Mouse (Mus musculus) embryonic facial prominence, embryonic 12.5 days (tissue): ENCODE measurements around the gene Srsf4. TPM values are rescaled to one million over a fixed set of nuclear protein-coding genes. Genes with fewer than 3 reads are reported as not detected.

ENCODE experiments used
- ATAC-seq: fragments of 200-750 bp; cut with Nextera tagmentation; 2 replicates; pipeline ENCODE4 v1.8.0; 2017; ENCODE audit not compliant: insufficient number of reproducible peaks, insufficient read depth, low FRiP score, low TSS enrichment
- H3K27ac ChIP-seq: fragments of 300-500 bp; sonication (generic); 2 replicates; pipeline ENCODE4 v1.5.1; 2016; ENCODE audit warnings: mild to moderate bottlenecking
- H3K27me3 ChIP-seq: fragments of 300-500 bp; sonication (generic); 2 replicates; pipeline ENCODE4 v1.6.1; 2016; ENCODE audit warnings: mild to moderate bottlenecking, moderate library complexity
- H3K36me3 ChIP-seq: fragments of 300-500 bp; sonication (generic); 2 replicates; pipeline ENCODE4 v1.6.1; 2016; ENCODE audit warnings: mild to moderate bottlenecking
- H3K4me1 ChIP-seq: fragments of 300-500 bp; sonication (generic); 2 replicates; pipeline ENCODE4 v1.6.1; 2016
- H3K4me2 ChIP-seq: fragments of 300-500 bp; sonication (generic); replicated peaks from 2 replicates; pipeline ENCODE4 v1.6.1; 2016; ENCODE audit warnings: mild to moderate bottlenecking, moderate library complexity
- H3K4me3 ChIP-seq: fragments of 300-500 bp; sonication (generic); 2 replicates; pipeline ENCODE4 v1.5.1; 2016; ENCODE audit warnings: mild to moderate bottlenecking
- H3K9ac ChIP-seq: fragments of 300-500 bp; sonication (generic); 2 replicates; pipeline ENCODE4 v1.6.1; 2016; ENCODE audit warnings: mild to moderate bottlenecking, moderate library complexity
- H3K9me3 ChIP-seq: fragments of 300-500 bp; sonication (generic); 2 replicates; pipeline ENCODE4 v1.6.1; 2016; ENCODE audit warnings: mild to moderate bottlenecking, moderate library complexity
- WGBS: fragments of 180-500 bp; shearing (Covaris S2); methylation state at CpG from one replicate; pipeline ENCODE4 v1.1.7; 2016; 5-methylcytosine and 5-hydroxymethylcytosine counted together
- polyA plus RNA-seq: library from polyadenylated mRNA; unstranded; fragments of >200 nt; fragmentation: Nextera tagmentation; extraction: Ambion mirVana; gene quantifications from 2 replicates; pipeline ENCODE4 v1.2.1, GENCODE M21; 2016

Gene Srsf4
- polyA plus RNA-seq: 141 and 143 TPM in 2 replicates

DNA sequence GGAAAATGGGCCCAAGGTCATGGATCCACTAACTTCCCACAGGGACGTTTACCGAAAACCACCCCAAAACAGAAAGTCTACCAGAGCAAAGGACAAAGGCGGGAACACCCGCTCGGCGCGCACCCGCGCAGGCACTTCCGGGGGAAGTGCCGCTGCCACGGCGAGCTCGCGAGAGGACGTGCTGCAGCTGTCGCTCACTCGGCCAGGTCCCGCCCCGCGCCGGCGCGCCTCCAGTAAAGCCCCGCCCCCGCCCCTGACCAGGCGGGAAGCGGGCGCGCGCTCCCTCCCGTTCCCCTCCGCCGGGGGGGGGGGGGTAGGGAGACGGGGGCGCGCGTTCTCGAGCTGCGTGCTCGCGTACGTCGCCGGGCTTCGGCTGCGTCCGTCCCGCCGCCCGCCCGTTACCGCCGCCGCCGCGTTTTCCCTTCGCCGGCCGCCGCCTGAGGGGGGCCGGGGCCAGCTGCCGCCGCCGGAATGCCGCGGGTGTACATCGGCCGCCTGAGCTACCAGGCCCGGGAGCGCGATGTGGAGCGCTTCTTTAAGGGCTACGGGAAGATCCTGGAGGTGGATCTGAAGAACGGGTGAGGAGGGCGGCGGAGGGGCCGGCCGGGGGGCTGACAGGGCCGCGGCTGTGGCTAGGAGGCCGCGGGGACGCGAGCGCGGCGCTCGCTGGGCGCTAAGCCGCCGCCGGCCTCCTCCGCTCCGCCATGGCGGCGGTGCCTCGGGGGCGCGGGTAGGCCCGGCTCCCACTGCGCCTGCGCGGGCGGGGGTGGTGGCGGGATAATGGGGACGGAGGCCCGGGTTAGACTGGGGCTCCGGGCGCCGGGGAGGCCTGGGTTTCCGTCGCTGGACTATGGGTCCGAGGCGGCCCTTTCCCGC lies at the start of gene Srsf4:
Gene Srsf4 (plus strand): TSS at position 325 of the 876 bp plus-strand sequence.
- peaks cover 33% of the 10 kb centered on the region for H3K4me1 ChIP-seq
- peak; percentile 87 for ATAC-seq
- peaks cover 3% of the 10 kb centered on the region; the same call in 1 of the 2 replicates for H3K36me3 ChIP-seq
- H3K27me3 ChIP-seq: no peaks in the 10 kb centered on the region
- WGBS: 1% methylated on average over 90 of the region's 116 CpGs
- H3K27ac ChIP-seq: peak within 1 kb of the TSS; percentile 100
- H3K9me3 ChIP-seq: no peaks in the 10 kb centered on the region
- peak within 1 kb of the TSS; percentile 100 for H3K9ac ChIP-seq
- peak within 1 kb of the TSS; percentile 76 for H3K4me2 ChIP-seq
- peak within 1 kb of the TSS; percentile 91 for H3K4me3 ChIP-seq

DNA sequence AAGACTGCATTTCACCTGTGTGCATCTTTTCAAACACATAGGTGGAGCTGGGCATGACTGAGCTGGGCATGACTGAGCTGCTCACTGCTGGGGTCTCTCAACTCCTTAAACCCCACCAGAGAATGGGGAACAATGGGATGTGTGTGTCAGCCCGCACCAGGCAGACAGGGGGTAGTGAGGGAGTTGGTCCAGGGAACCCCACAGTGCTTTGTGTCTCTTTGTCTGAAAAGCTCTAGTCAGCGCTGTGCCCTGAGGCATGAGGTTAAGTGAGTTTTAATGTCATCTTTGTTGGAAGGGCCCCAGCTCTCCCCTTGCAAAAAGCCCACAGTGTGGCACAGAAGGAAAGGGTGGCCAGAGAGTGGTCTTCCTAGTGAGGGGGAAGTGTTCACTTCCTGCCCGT lies 48.5 kb upstream of the Srsf4 start:
- peaks cover 54% of the 10 kb centered on the region for H3K4me1 ChIP-seq
- H3K9ac ChIP-seq: no peak overlapping the region
- H3K27me3 ChIP-seq: no peaks in the 10 kb centered on the region
- no peak for ATAC-seq
- H3K27ac ChIP-seq: peak overlapping the region; percentile 80
- no peak overlapping the region for H3K4me2 ChIP-seq
- H3K36me3 ChIP-seq: peaks cover 7% of the 10 kb centered on the region; the same call in 1 of the 2 replicates
- 16% methylated on average over 3 of the region's 3 CpGs for WGBS
- no peaks in the 10 kb centered on the region for H3K9me3 ChIP-seq
- no peak overlapping the region for H3K4me3 ChIP-seq

DNA sequence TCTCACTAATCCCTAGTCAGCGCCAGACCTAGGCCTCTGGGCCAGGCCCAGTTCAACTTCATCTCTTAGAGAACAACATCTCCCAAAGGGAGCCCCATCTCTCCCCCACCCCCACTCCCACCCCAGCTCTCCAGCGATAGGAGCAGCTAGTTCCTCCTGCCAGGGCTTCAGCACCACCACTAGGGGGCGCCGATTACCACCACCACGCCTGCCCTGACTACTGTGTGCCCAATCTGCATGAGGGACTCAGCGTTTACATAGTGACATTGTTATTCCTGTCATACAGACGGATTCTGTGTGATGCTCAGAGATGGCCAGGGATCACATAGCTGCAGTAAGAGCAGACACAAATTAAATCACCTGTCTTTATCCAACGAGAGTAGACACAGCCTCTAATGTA lies 47.6 kb upstream of the Srsf4 start:
- H3K27me3 ChIP-seq: no peaks in the 10 kb centered on the region
- no peaks in the 10 kb centered on the region for H3K9me3 ChIP-seq
- WGBS: 35% methylated on average over 8 of the region's 8 CpGs
- ATAC-seq: no peak
- H3K4me2 ChIP-seq: no peak overlapping the region
- peak overlapping the region; percentile 80 for H3K27ac ChIP-seq
- no peak overlapping the region for H3K4me3 ChIP-seq
- H3K36me3 ChIP-seq: no peaks in the 10 kb centered on the region; the same call in 1 of the 2 replicates
- H3K9ac ChIP-seq: no peak overlapping the region; the same call in 1 of the 2 replicates
- H3K4me1 ChIP-seq: peaks cover 58% of the 10 kb centered on the region

DNA sequence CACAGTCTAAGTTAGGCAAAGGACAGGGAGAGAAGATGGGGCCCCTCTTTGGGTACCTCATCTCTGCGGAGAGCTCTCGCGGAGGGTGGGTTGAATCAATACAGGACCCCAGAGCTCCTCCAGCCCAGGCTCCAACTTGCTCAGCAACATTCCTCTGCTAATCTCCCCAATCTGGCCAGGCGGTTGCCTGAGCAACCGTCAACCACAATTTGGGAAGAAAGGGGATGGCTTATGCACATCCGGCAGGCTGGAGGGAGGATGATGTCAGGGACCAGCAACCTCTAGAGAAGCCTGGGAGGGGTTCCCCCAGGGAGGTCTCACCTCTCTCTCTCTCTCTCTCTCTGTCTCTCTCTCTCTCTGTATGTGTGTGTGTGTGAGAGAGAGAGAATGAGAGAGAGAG lies 46.5 kb upstream of the Srsf4 start:
- ATAC-seq: peak; percentile 77
- no peak overlapping the region for H3K4me3 ChIP-seq

DNA sequence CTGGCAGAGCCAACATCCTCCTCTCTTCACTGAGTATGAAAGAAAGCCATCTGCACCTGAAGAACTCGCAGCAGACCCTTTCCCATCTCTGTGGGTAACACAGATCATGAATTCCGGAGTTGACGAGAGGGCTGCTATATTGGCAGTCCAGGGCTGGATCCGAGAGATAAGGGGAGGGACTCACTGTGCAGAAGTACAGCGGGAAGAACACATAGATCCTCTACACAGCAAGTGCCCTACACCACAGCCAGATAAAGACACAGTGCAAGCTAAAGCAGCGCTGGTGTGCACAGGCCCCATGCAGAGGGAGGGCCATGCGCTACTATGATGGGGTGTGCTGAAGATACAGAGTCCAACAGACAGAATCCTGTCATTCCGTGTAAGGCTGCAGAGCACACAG lies 44.3 kb upstream of the Srsf4 start:
- no peak for ATAC-seq
- no peak overlapping the region for H3K9ac ChIP-seq
- H3K9me3 ChIP-seq: no peaks in the 10 kb centered on the region
- no peaks in the 10 kb centered on the region for H3K27me3 ChIP-seq
- 80% methylated on average over 8 of the region's 8 CpGs for WGBS
- H3K27ac ChIP-seq: peak overlapping the region; percentile 5; the same call in 1 of the 2 replicates
- no peaks in the 10 kb centered on the region for H3K36me3 ChIP-seq
- H3K4me1 ChIP-seq: peaks cover 64% of the 10 kb centered on the region
- H3K4me3 ChIP-seq: no peak overlapping the region
- H3K4me2 ChIP-seq: no peak overlapping the region

More for the DNA sequence above, 46.5 kb upstream of the Srsf4 start:
- H3K9me3 ChIP-seq: no peaks in the 10 kb centered on the region
- 2% methylated on average over 6 of the region's 6 CpGs for WGBS
- peak overlapping the region; percentile 80 for H3K27ac ChIP-seq
- H3K27me3 ChIP-seq: no peaks in the 10 kb centered on the region
- peaks cover 51% of the 10 kb centered on the region for H3K4me1 ChIP-seq
- H3K36me3 ChIP-seq: no peaks in the 10 kb centered on the region; the same call in 1 of the 2 replicates
- no peak overlapping the region; the same call in 1 of the 2 replicates for H3K9ac ChIP-seq
- peak overlapping the region; percentile 32 for H3K4me2 ChIP-seq

DNA sequence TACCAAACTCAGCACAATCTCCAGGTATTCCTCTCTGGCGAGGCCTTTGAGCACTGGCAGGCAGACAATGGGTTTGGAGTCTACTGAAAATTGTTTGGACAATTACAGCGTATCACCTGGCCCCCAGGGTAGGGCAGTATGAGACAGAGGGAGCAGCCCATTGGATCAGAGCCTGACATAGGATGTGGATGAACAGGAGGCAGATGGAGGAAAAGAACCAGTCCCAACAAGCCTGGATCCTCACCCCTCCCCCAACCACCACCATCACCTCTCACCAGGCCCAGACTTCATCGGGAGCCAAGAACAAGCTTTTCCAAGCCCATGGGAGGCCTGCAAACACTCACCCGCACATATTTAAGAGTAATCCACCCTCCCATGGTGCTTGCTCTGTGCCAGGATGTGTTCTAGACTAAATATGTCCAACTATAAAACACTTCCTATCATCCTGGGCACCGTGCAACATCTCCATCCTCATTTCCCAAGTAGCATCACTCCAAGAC lies 41.8 kb upstream of the Srsf4 start:
- peaks cover 11% of the 10 kb centered on the region; the same call in 1 of the 2 replicates for H3K27me3 ChIP-seq
- H3K4me2 ChIP-seq: no peak overlapping the region
- ATAC-seq: no peak
- H3K4me3 ChIP-seq: no peak overlapping the region
- WGBS: 75% methylated on average over 5 of the region's 5 CpGs
- H3K36me3 ChIP-seq: no peaks in the 10 kb centered on the region
- peaks cover 67% of the 10 kb centered on the region for H3K4me1 ChIP-seq
- no peak overlapping the region for H3K27ac ChIP-seq
- H3K9me3 ChIP-seq: no peaks in the 10 kb centered on the region
- no peak overlapping the region for H3K9ac ChIP-seq

DNA sequence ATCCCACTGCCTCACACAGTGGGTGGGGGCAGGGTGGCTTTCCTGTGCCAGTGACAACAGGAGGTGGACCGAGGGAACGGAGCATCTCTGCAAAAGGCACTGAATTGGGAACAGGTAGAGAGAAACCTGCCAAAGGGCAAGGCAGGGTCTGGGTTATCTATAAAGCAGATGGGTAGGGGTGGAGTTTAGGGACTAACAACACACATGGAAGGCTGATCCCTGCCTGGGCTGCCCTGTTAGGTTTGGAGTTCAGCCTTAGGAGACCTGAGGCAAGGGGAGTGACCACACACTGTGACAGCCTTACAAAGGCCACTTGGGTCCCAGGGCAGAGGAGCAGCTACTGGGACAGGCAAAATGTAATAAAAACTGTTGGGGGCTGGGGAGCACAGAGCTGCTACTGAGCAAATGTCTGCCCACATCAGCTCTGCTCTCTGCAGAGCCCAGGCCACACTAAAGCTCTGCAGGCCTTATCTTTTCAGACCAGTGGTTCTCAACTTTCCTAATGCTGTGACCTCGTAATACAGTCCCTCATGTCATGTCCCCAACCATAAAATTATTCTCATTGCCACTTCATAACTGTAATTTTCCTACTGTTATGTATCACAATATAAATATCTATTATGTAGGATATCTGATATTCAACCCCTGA lies 40.5 kb upstream of the Srsf4 start:
- Histone ChIP-seq H3K4me3 (no peak overlapping the region), H3K27ac (no peak overlapping the region), H3K9me3 (no peaks in the 10 kb centered on the region), H3K9ac (no peak overlapping the region), H3K4me1 (peaks cover 56% of the 10 kb centered on the region), H3K27me3 (peaks cover 11% of the 10 kb centered on the region; the same call in 1 of the 2 replicates), H3K4me2 (no peak overlapping the region), H3K36me3 (no peaks in the 10 kb centered on the region)
- WGBS: 68% methylated on average over 3 of the region's 3 CpGs
- no peak for ATAC-seq

DNA sequence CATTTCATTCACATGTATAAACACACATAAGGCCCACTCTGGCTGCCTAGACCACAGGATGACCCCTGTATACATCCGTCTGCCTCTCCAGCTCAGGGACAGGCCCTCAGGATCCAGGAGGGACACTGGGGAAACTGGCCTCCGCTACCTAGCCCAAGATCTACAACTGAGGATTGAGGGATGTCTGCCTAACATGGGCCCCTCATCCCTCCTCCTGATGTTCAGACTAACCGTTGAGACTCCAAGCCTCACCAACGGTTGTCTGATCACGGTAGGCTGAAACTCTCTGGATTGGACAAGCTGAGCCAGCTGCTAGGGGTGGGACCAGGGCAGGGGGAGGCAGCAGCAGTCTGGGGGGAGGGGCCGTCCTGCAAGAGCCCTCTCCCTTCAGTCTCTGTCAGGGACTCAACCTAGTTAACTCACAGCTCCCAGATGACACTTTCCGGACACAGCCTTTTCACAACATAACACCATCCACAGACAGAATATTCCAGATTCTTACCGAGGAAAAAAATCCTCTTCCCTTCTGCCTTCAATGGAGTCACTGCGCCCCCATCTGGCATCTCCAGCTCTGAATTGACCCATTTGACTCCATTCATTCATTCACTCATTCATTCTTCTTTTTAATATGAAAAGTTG lies 39.3 kb upstream of the Srsf4 start:
- Histone ChIP-seq H3K4me1 (peaks cover 53% of the 10 kb centered on the region), H3K4me2 (0 out of 2 replicates have a peak overlapping the region, but pooled peaks have one; percentile 8), H3K9me3 (no peaks in the 10 kb centered on the region), H3K9ac (no peak overlapping the region), H3K27me3 (peaks cover 11% of the 10 kb centered on the region; the same call in 1 of the 2 replicates), H3K27ac (peak overlapping the region; percentile 59), H3K4me3 (no peak overlapping the region), H3K36me3 (no peaks in the 10 kb centered on the region)
- peak; percentile 23; the same call in 1 of the 2 replicates for ATAC-seq
- WGBS: 21% methylated on average over 9 of the region's 9 CpGs

DNA sequence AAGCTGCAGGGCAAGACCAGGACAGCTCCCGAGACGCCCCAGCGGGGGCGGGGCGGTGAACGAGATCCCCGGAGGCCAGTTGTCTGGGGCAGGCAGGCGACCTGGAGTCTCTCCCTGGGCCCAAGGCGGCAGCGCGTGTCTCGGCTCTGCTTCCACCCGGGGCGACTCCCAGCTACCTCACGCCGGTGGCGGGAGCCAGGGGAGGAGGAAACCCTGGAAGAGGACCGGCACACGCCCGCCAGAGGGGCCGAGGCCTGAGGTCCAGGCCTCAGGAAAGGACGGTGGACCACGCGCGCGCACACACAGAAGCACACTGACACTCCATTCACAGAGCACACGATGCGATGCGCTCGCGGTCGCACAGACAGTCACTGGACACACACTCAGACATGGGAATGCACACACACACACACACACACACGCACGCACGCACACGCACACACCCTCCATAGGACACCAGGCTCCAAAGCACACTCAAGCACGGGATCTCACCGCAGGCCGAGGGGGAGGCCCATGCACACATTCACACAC lies 37.0 kb upstream of the Srsf4 start:
- Histone ChIP-seq H3K36me3 (no peaks in the 10 kb centered on the region), H3K4me1 (peaks cover 41% of the 10 kb centered on the region), H3K9ac (peak overlapping the region; percentile 76), H3K27ac (0 out of 2 replicates have a peak overlapping the region, but pooled peaks have one; percentile 38), H3K4me2 (peak overlapping the region; percentile 94), H3K9me3 (no peaks in the 10 kb centered on the region), H3K27me3 (peaks cover 14% of the 10 kb centered on the region; the same call in 1 of the 2 replicates), H3K4me3 (peak overlapping the region; percentile 68)
- no peak for ATAC-seq
- 1% methylated on average over 38 of the region's 39 CpGs for WGBS

DNA sequence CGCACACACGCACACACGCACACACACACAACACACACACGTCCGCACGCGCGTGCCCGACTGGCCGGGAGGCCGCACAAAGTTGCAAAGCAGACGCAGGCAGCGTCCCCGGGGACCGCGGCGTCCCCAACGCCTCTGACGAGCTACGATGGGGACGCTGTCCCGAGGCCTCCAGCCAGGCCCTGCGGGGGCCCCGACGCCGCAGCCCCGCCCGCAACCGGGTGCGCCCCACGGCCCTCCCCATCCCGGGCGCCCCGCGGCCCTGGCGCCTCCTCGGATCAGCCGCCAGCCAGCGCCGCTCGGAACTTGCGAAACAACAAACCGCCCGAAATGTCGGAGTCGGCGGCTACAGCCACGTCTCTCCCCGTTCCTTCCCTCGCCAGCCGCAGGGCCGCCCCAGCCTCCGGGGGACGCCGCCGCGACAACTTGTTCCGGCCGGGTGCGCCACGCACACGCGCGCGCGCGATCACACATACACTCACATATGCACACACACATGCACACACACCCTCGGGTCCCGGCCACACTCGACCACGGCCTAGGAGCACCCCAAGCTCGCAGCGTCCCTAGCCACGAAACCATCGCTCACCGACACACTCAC lies 36.4 kb upstream of the Srsf4 start:
- Histone ChIP-seq H3K27me3 (peaks cover 14% of the 10 kb centered on the region; the same call in 1 of the 2 replicates), H3K9me3 (no peaks in the 10 kb centered on the region), H3K9ac (peak overlapping the region; percentile 76), H3K36me3 (no peaks in the 10 kb centered on the region), H3K27ac (0 out of 2 replicates have a peak overlapping the region, but pooled peaks have one; percentile 38), H3K4me2 (peak overlapping the region; percentile 94), H3K4me1 (peaks cover 36% of the 10 kb centered on the region), H3K4me3 (peak overlapping the region; percentile 68)
- ATAC-seq: peak; percentile 16; the same call in 1 of the 2 replicates
- WGBS: 0% methylated on average over 62 of the region's 76 CpGs
